Mouse (Mus musculus) thymus, adult 2 months (tissue): ENCODE data around the gene Ptrhd1.

Experiments
- CTCF ChIP-seq: fragments of 200-500 bp; IDR thresholded peaks from 2 replicates; pipeline ENCODE4 v1.5.1; 2012; ENCODE audit warnings: mild to moderate bottlenecking, control low read depth, low read length, moderate library complexity, borderline replicate concordance; ENCODE audit not compliant: control insufficient read depth, poor library complexity, insufficient read depth; ENCODE audit errors: extremely low read depth
- POLR2A ChIP-seq: fragments of 200-500 bp; IDR thresholded peaks from 2 replicates; pipeline ENCODE4 v1.6.1; 2012; ENCODE audit warnings: mild to moderate bottlenecking, low read length, control low read depth, moderate library complexity; ENCODE audit not compliant: control insufficient read depth, poor library complexity, insufficient read depth; ENCODE audit errors: extremely low read depth

DNA sequence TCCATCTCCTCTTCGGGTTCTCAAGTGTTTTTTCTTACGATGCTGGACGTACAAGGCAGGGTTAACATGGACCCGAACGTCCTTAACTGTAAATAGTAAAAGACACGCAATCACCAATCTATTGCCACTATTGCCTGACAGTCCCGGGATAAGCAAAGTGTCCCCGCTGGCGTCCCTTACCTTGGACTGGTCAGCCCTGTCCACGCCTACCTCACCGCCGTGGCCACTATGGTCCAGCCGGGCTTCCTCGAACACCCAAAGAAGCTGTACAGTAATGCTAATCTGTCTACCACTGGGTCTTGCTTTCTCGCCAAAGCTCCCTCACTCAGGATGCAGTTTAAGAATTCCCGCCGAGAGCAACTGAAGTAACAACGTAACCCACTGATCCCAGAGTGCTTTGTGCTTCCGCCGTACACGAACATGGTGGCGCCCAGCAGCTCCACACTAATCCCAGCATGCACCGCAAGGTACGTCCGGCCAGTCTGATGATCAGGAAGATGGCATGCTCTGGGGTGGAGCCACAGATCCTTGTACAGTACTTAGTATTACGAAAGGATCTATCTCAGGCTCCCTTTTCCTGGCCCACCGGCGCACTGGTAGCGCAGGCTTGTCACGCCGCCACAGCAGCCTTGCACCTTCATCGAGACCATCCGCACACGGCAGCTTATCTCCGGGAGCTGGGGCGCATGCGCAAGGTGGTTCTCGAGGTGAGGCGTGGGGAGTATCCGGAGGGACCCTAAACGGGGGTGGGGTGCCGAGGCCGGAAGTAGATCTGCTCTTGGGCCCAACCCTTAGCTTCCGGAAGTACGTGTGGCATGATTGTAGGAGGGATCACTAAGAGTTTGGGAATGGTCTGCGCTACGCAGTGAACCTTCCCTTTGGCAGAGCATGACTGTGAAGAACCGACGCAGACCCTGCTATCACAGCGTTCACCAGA, at the start of gene Ptrhd1, which contains the start of gene Cenpo:
- peak; percentile 53; the same call in 1 of the 2 replicates for TF ChIP-seq CTCF
- TF ChIP-seq POLR2A: peak; percentile 69; the same call in 1 of the 2 replicates
